Mouse (Mus musculus) spleen, postnatal 14 days (tissue): Measurements from ENCODE around the gene Ptrh2.
"Not testable (repeated sequence)": the region's sequence is repeated elsewhere in the genome, so short reads cannot be mapped to it uniquely, and the experiment has no call there.

Source experiments
- DNase-seq, 2 experiments: peaks; one replicate each; pipeline ENCODE4 v3.0.0; 2021 to 2022; ENCODE audit warnings: low spot score in 2 of 2

Gene Ptrh2

DNA sequence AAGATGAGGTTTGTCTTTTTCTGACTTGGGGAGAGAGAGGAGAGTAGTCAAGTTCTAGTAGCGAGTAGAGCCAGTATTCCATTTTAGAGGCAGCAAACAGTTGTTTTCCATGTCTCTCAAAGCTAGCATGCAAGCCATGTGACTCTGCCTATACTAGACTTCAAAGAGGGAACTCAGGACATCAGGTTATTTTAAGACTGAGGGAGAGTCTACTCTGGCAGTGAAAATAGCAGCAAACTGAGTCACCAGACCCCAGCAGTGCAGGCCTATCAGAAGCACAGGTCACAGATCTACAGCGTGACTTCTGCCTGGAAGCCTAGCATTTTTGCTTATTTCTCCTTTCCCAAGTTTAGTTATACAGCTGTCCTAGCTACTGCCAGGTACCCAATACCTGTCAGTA is 47.7 kb downstream of the Ptrh2 start:
- no peak for DNase-seq

GRCm38 (mm10) chr11:86734241-86734939 is 50.6 kb downstream of the Ptrh2 start:
- DNase-seq: no peak

GRCm38 (mm10) chr11:86734993-86735392 is 51.2 kb downstream of the Ptrh2 start:
- DNase-seq: no peak

GRCm38 (mm10) chr11:86737301-86738000 is 53.7 kb downstream of the Ptrh2 start:
- DNase-seq: peak in 1 of 2 experiments; percentile 43

GRCm38 (mm10) chr11:86738308-86738707 is 54.5 kb downstream of the Ptrh2 start:
- not testable (repeated sequence) for DNase-seq

DNA sequence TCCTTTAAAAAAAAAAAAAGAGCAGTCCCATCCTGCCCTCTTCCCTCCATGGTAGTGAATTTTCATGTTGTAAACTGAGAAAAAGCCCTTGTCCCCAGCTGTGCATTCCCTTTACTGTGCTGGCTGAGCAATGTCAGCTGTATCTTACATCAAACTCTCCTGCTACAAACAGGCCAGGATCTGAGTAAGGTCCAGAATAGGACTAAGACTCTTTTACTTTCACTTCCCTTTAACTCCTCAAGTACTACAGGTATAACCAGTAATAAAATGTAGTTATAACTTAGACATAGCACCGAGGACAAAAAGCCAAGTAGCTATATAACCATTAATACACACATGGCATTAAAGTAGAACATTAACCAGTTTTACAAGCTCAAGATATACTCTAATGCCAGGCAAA is 55.2 kb downstream of the Ptrh2 start:
- no peak for DNase-seq

GRCm38 (mm10) chr11:86739470-86739869 is 55.7 kb downstream of the Ptrh2 start:
- DNase-seq: no peak

- DNase-seq: no peak
Measured at GRCm38 (mm10) chr11:86741505-86741904, 57.7 kb downstream of the Ptrh2 start.
